Mouse (Mus musculus) right cerebral cortex, postnatal 4 days (tissue): ENCODE data around the gene Klhl41.
"Not testable (repeated sequence)": the region's sequence is repeated elsewhere in the genome, so short reads cannot be mapped to it uniquely, and the experiment has no call there.

Source experiments
- DNase-seq: peaks from one replicate; pipeline ENCODE4 v3.0.0-alpha.2; 2022

The Klhl41 gene

GRCm38 (mm10) chr2:69669853-69670252, at the start of gene Klhl41:
TSS of gene Klhl41 (plus strand) at chr2:69670120.
- DNase-seq: no peak

GRCm38 (mm10) chr2:69629215-69629614, 40.7 kb upstream of the Klhl41 start:
- no peak for DNase-seq

GRCm38 (mm10) chr2:69629914-69630313, 40.0 kb upstream of the Klhl41 start:
- DNase-seq: no peak

- no peak for DNase-seq
Observed at GRCm38 (mm10) chr2:69630792-69631191, 39.1 kb upstream of the Klhl41 start.

GRCm38 (mm10) chr2:69631449-69631848, 38.5 kb upstream of the Klhl41 start:
- DNase-seq: no peak

GRCm38 (mm10) chr2:69635064-69635701, 34.7 kb upstream of the Klhl41 start:
- peak; percentile 45 for DNase-seq

GRCm38 (mm10) chr2:69635807-69636206, 34.1 kb upstream of the Klhl41 start:
- peak; percentile 33 for DNase-seq

- not testable (repeated sequence) for DNase-seq
Observed at GRCm38 (mm10) chr2:69637989-69638388, 31.9 kb upstream of the Klhl41 start.

- DNase-seq: peak; percentile 6
Observed at GRCm38 (mm10) chr2:69640100-69640499, 29.8 kb upstream of the Klhl41 start.

- DNase-seq: no peak
Observed at GRCm38 (mm10) chr2:69644968-69645617, 24.8 kb upstream of the Klhl41 start.

- peak; percentile 89 for DNase-seq
Observed at GRCm38 (mm10) chr2:69646726-69647490, 23.0 kb upstream of the Klhl41 start, which contains the start of gene Bbs5. TSS of gene Bbs5 (plus strand) at chr2:69647171.

GRCm38 (mm10) chr2:69649716-69650115, 20.2 kb upstream of the Klhl41 start:
- DNase-seq: no peak

GRCm38 (mm10) chr2:69659326-69659725, 10.6 kb upstream of the Klhl41 start:
- no peak for DNase-seq

GRCm38 (mm10) chr2:69663827-69664476, 6.0 kb upstream of the Klhl41 start:
- DNase-seq: no peak

GRCm38 (mm10) chr2:69667656-69668055, 2.3 kb upstream of the Klhl41 start:
- DNase-seq: no peak

GRCm38 (mm10) chr2:69668414-69668813, 1.5 kb upstream of the Klhl41 start:
- no peak for DNase-seq

GRCm38 (mm10) chr2:69673723-69674122, 3.8 kb downstream of the Klhl41 start:
- no peak for DNase-seq

GRCm38 (mm10) chr2:69675266-69675665, 5.3 kb downstream of the Klhl41 start:
- DNase-seq: no peak

- DNase-seq: no peak
Observed at GRCm38 (mm10) chr2:69676713-69677112, 6.8 kb downstream of the Klhl41 start.

- not testable (repeated sequence) for DNase-seq
Observed at GRCm38 (mm10) chr2:69677215-69677614, 7.3 kb downstream of the Klhl41 start.

GRCm38 (mm10) chr2:69679990-69680389, 10.1 kb downstream of the Klhl41 start:
- no peak for DNase-seq

GRCm38 (mm10) chr2:69681931-69682330, 12.0 kb downstream of the Klhl41 start:
- DNase-seq: no peak
